Mouse (Mus musculus) olfactory bulb, adult 2 months (tissue): ENCODE measurements around the gene Atf7. TPM values are rescaled to one million over a fixed set of nuclear protein-coding genes. Genes with fewer than 3 reads are reported as not detected.

ENCODE experiments used
- H3K27ac ChIP-seq: fragments of 200-500 bp; 2 replicates; pipeline ENCODE4 v1.5.1; 2012; ENCODE audit warnings: low read depth, low read length; ENCODE audit not compliant: insufficient read depth
- H3K4me1 ChIP-seq: fragments of 200-500 bp; 2 replicates; pipeline ENCODE4 v1.6.1; 2012; ENCODE audit warnings: low read length; ENCODE audit not compliant: control insufficient read depth, insufficient read depth
- H3K4me3 ChIP-seq: fragments of 200-500 bp; 2 replicates; pipeline ENCODE4 v1.5.1; 2012; ENCODE audit warnings: mild to moderate bottlenecking, low read depth, low read length, moderate library complexity; ENCODE audit not compliant: insufficient read depth
- CTCF ChIP-seq: fragments of 200-500 bp; IDR thresholded peaks from 2 replicates; pipeline ENCODE4 v1.5.1; 2012; ENCODE audit warnings: low read depth, mild to moderate bottlenecking, low read length, moderate library complexity; ENCODE audit not compliant: insufficient read depth
- POLR2A ChIP-seq: fragments of 200-500 bp; IDR thresholded peaks from 2 replicates; pipeline ENCODE4 v1.6.1; 2012; ENCODE audit warnings: mild to moderate bottlenecking, low read depth, low read length, moderate library complexity; ENCODE audit not compliant: insufficient read depth
- WGBS: fragments of 180-500 bp; shearing (Covaris S2); methylation state at CpG from one replicate; pipeline ENCODE4 v1.1.7; 2018; 5-methylcytosine and 5-hydroxymethylcytosine counted together
- polyA plus RNA-seq: library from polyadenylated mRNA; stranded (reverse); fragments of >200 nt; gene quantifications from 2 replicates; pipeline ENCODE4 v1.2.4, GENCODE M21; 2012; ENCODE audit warnings: low replicate concordance; ENCODE audit not compliant: missing spikeins, insufficient read depth, insufficient read length

The Atf7 gene
- polyA plus RNA-seq, 1 experiment = not detected

DNA sequence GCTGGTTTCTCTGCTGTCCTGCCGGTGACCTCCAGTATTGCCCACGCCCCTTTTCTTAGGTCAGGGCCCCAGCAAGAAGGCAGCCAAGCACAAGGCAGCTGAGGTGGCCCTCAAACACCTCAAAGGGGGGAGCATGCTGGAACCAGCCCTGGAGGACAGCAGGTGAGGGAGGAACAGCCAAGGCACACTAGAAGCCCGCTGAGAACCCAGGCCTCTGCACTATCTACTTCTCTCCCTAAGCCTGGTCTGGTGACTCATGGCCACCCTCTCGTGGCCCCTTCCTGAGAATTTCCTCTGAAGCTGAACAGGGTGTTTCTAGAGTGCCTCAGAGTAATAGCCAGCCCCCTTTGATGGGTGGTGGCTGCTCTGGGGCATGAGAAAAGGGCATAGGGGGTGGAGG, 104.8 kb downstream of the Atf7 start:
- Histone ChIP-seq H3K4me3 (no peak overlapping the region), H3K27ac (no peak overlapping the region), H3K4me1 (peaks cover 17% of the 10 kb centered on the region)
- 79% methylated on average over 4 of the region's 4 CpGs for WGBS
- no peak for TF ChIP-seq CTCF
- no peak for TF ChIP-seq POLR2A

DNA sequence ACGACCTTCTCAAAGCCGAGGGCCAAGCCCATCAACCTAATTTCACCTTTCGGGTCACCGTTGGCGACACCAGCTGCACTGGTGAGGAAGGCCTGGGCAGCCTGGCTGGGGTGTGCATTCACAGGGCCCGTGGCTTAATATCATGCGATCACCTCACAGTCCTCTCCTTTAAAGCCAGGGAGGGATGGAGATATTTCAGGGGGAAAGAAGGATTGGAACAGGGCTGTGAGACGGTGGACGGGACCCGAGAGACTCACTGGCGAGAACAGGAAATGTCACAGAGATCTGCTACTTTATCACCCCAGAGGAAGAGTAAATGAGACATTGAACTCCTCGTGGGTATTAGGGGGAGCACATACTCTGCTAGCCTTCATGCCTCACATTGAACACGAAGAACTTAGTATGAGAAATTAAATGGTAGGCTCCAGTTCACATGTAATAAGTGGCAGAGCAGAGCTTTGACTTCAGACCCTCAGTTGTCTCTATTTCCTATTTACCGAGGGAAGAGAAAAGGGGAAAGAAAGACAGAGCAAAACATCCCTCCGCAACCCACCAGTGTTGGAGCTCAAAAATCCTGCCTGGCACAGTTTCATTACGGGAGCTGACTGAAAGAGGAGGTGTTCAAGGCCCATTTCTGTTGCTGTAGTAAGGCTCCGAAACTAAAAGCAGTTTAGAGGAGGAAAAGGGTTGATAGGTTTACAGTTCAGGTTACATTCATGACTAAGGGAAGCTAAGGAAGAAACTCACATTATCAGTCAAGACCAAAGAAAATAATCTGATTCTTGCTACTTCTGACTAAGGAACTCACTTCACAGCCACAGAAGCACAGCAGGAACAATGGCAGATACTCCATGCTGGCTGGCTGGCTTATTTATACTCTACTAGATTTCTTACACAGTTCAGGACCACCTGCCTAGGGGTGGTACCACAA, 105.8 kb downstream of the Atf7 start:
- no peak overlapping the region for H3K27ac ChIP-seq
- H3K4me3 ChIP-seq = peak overlapping the region; percentile 89
- peaks cover 17% of the 10 kb centered on the region for H3K4me1 ChIP-seq
- 34% methylated on average over 17 of the region's 17 CpGs for WGBS
- TF ChIP-seq POLR2A (no peak), CTCF (no peak)

DNA sequence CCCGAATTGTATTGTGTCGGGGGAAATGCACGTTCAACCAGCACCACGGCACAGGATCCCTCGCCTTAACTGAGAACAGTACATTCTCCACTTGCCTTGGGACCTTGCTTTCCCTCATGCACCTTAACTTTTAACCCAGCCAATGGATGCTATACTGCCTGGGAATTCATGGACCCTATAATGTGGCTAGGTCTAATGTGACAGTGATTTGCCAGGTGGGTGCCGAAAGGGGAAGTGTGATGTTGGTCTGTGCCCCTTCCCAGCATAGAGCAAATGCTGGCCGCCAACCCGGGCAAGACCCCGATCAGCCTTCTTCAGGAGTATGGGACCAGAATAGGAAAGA, 106.4 kb downstream of the Atf7 start:
- no peak for TF ChIP-seq CTCF
- WGBS = 6% methylated on average over 9 of the region's 9 CpGs
- peaks cover 17% of the 10 kb centered on the region for H3K4me1 ChIP-seq
- H3K27ac ChIP-seq = peak overlapping the region; percentile 100
- peak overlapping the region; percentile 89 for H3K4me3 ChIP-seq

DNA sequence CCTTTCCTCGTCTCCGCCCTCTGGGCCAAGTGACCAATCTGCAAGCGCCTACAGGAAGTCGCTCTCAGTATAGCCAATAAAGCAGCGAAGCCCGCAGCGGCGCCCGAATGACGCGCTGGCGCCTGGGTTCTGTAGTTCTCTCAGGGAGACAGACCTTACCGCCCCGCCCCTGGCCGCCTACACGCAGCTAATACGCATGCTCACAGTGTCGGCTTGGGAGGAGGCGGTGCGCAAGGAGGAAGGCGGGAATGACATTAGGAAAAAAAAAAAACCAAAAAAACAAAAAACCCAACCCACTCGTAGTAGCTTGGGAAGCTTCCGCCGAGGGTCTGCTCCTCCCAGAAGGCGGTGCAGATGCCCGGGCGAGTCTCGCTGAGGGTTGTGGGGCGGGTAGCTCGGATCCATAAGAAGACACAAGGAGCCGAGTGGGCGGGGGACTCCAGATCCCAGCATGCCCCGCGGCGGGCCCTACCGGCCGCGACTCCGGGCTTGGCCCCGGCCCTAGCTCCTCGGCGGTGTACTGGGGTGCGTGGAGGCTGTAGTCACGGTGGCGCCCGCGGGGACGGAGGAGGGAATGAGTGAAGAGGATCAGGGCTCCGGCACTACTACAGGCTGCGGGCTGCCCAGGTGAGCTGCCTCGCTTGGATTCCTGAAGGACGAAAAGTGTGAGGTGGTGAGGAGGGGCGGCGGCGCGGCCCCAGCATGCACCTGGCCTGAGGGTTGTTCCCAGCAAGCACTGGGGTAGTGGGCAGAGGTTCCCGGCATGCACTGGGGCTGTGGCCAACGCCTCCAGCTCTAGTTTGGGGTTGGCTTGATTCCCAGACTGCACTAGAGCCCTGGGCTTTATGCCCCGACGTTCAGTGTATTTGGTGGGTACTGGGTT, 107.0 kb downstream of the Atf7 start, which contains the start of gene Tarbp2:
Gene Tarbp2 (plus strand): TSS at position 217 of the 883 bp plus-strand sequence.
- Histone ChIP-seq H3K4me1 (peaks cover 17% of the 10 kb centered on the region), H3K27ac (peak within 1 kb of the TSS; percentile 100), H3K4me3 (peak within 1 kb of the TSS; percentile 89)
- TF ChIP-seq POLR2A (peak; percentile 53; the same call in 1 of the 2 replicates), CTCF (no peak)
- under 1% methylated on average over 60 of the region's 60 CpGs for WGBS

DNA sequence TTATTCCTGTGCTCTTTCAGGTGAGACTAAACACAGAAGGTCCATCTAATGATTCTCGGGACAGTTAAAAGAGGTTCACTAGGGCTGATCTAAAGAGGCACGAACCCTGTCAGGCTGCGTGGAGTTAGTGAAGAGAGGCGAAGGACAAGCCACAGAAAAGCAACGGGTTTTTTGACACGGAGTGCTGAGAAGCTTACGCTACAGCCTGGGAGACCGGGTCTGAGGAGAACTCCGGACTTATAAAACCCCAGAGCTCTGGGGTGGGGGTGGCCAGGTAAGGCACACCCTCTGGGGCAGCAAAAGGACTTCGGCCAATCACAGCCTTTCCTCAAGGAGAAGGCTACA, 107.7 kb downstream of the Atf7 start:
- Histone ChIP-seq H3K4me3 (peak overlapping the region; percentile 59), H3K4me1 (peaks cover 17% of the 10 kb centered on the region), H3K27ac (peak overlapping the region; percentile 59)
- TF ChIP-seq POLR2A (peak; percentile 83), CTCF (no peak)
- under 1% methylated on average over 10 of the region's 10 CpGs for WGBS

DNA sequence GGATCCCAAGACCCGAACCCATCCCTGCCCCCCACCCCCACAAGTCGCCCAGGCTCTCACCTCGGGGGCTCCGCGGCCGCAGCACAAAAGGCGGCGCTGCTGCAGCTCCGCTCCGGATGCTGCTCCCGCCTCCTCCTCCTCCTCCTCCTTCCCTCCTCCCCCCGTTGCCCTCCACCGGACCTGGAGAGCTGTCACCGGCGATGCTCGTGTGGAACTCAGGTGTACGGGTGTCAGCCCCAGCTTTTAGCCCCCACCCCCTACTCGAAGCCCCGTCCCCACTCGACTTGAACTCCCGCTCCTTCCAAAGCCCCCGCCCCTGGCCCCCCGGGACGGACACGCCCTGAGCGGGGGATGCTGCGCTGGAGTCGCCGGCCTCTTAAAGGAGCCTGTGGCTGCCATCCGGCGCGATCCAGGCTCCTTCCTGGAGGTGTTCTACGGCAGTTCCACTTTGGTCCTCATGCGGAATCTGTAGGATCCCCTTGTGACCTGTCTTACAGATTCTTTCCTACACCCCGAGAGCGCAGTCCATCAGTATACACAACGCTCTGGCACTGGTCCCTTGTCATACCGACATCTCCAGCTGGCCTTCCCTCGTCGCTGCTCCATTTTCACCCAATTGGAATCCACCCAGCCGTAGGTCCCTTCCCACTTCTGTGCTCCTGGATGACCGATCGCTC, 108.4 kb downstream of the Atf7 start, which contains the start of gene Map3k12:
Gene Map3k12 (minus strand): TSS at position 337 of the 677 bp plus-strand sequence.
- under 1% methylated on average over 43 of the region's 43 CpGs for whole genome bisulfite sequencing
- H3K4me1 ChIP-seq = peaks cover 24% of the 10 kb centered on the region
- H3K4me3 ChIP-seq = peak within 1 kb of the TSS; percentile 85
- H3K27ac ChIP-seq = peak within 1 kb of the TSS; percentile 59
- peak; percentile 57 for TF ChIP-seq POLR2A
- TF ChIP-seq CTCF = 0 out of 2 replicates have a peak, but pooled peaks have one; percentile 5

DNA sequence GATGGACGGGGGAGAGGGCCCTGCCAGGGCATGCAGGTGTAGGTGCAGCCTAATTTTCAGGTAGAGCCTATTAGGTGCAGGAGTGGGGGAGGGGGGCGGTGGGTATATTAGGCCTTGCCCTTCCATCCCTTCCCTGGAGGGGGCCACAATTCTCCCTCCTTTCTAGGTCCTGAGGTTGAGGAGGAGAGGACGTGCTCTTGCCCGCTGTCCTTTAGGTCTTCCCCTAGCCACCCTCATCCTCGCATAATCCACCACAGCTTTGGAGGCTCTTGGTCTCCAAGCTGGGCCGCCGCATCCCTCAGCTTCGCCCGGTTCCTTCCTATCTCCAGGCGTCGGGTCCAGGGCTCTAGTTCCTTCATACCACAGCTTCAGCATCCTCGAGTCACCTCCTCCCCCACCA, 109.0 kb downstream of the Atf7 start:
- peaks cover 30% of the 10 kb centered on the region for H3K4me1 ChIP-seq
- WGBS = 4% methylated on average over 12 of the region's 12 CpGs
- TF ChIP-seq POLR2A = no peak
- TF ChIP-seq CTCF = no peak
- peak overlapping the region; percentile 59 for H3K27ac ChIP-seq
- H3K4me3 ChIP-seq = peak overlapping the region; percentile 85

DNA sequence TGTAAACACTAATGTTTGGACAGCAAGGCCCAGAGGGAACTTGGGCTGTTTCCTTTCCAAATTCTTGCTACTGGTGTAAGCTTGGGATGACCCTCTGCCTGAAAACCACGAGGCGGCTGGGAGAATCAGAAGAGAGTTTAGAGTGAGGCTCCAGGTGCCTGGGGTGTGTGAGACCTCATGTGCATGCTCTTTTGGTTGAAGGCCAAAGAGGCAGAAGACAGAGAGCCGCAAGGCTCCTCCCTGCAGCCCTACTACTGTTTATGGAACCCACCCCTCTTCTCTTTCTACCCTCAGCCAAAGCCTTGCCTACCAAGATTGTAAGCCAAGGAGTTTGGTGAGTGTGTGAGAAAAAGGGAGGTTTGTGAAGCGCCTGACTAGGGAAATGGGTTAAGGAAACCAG, 109.5 kb downstream of the Atf7 start:
- H3K27ac ChIP-seq = peak overlapping the region; percentile 59; the same call in 1 of the 2 replicates
- peak overlapping the region; percentile 85 for H3K4me3 ChIP-seq
- 29% methylated on average over 4 of the region's 4 CpGs for WGBS
- TF ChIP-seq CTCF (no peak), POLR2A (no peak)
- H3K4me1 ChIP-seq = peaks cover 32% of the 10 kb centered on the region

DNA sequence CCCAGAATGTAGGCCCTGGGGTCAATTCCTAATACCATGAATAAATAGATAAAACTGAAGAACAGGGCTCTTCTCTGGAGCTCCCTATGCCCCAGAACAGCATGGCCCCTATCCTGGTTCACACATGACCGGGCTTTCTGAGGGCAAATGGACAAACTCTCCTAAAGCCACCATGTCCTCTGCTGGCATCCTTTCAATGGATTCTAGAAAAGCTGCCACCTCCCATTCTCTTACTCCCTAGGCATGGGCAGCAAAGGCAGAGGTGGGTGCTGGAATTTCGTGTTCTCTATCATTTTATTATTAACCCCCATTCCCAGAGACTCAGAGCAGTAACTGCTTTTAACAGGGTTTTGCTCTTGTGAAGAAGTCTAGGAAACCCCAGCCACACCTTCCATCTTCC, 110.0 kb downstream of the Atf7 start:
- WGBS = 73% methylated on average over 2 of the region's 2 CpGs
- TF ChIP-seq CTCF = no peak
- TF ChIP-seq POLR2A = no peak
- Histone ChIP-seq H3K4me3 (no peak overlapping the region), H3K27ac (no peak overlapping the region), H3K4me1 (peaks cover 31% of the 10 kb centered on the region)
